Mouse (Mus musculus) embryo, embryonic 10.5 days (tissue): ENCODE data around the gene Olfr288.

Source experiments
- DNase-seq: peaks from one replicate; pipeline ENCODE4 v3.0.0-alpha.2; 2015; ENCODE audit warnings: low spot score

Gene Olfr288

DNA sequence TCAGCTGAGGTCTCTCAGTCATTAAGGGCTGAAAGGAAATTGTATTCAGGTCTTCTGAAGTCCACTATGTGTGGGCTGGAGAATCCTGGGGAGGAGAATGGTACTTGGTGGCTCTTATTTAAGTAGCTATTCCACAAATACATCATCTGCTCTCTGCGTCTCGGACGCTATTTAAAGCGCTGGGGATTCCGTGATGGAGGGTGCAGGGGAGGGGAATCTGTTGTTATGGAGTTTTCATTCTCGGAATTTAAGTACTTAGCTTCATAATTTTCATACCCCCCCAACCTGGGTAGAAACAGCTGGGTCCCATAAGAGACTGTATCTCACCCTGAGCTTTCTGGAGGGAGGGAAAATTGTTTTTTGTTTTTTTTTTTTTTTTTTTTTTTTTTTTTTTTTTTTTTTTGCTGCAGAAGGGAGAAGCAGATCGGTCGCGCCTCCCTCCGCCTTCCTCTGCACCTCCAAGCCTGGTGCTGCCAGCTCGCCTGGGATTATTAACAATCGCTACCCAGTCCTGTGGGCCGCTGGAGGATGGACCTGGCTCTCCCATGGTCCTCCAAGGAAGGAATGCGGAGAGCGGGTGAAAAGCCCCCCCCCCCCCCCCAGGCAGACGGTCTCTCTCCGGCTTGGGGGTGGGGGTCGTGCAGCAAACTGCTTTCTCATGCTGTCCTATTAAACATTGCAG, 28.2 kb downstream of the Olfr288 start, which contains the start of gene Ccdc184:
Gene Ccdc184 (plus strand): TSS at position 196 of the 682 bp plus-strand sequence.
- peak; percentile 26 for DNase-seq

DNA sequence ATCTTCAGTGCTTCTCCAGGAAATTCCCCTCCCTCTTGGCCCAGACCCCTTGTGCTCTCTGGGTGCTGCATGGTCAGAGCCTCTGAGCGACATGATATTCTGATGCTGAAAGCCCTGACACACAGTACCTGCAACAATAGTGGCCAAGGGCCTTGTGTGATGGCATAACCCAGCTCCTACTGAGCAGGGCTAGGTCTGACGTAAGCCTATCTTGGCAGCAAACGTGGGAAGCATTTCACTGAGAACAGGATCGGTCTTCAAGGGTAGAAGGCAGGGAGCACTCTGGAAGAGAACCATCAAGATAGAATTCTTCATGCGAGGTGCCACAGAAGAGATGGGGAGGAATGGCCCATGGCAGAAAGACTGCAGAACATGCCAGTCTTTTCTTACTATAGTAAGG, 29.8 kb downstream of the Olfr288 start, which contains the start of gene Asb8:
Gene Asb8 (minus strand): TSS at position 101 of the 400 bp plus-strand sequence.
- DNase-seq: no peak

DNA sequence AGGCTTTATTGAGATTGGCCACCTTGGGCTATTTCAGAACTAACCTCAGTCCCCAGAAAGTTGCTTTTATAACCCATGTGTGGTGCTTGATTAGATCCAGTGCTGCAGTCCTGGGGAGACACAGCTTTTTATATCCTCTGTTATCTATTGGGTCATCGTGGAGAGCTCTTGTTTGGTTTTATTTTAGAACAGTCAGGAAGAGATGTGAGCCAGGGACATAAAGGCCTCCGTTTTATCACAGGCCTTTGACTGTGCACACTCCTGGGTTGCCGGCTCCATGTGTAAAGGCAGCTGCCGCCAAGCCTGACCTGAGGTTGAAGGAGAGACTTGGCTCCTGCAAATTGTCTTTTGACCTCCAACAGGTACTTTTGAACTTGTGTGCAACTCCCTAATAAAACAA, 32.8 kb downstream of the Olfr288 start:
- no peak for DNase-seq

DNA sequence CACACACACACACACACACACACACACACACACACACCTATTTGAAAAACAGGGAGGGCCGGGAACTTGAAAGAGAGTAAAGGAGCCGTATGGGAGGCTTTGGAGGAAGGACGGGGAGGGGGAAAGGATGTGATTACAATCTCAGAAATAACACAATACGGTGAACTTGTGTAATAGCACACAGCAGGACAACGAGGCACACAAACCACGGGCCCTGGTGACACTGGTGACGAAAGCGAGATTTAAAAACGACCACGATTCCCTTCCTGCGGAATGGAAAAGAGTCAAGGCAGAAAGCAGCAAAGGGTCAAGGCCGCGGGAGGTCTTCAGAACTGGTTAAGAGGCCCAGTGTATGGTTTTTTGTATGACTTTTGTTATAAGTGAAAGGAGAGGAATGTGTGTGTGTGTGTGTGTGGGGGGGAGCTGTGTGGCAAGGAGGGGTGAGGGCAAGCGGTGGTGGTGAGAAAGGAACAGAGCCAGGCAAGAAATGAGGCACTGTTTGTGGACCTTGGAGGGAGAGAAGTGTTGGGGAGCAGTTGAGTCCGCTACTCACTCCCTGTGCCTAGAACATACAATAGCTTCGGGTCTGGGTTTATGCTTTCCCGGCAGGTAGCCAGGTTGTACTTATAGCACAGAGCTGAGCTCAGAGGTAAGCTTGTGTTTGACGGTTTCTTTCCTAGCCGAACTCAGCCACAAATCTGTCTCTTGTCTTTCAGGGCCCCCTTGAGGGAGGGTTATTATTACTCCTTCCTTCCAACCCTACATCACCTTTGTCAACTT, 34.1 kb downstream of the Olfr288 start:
- DNase-seq: no peak

DNA sequence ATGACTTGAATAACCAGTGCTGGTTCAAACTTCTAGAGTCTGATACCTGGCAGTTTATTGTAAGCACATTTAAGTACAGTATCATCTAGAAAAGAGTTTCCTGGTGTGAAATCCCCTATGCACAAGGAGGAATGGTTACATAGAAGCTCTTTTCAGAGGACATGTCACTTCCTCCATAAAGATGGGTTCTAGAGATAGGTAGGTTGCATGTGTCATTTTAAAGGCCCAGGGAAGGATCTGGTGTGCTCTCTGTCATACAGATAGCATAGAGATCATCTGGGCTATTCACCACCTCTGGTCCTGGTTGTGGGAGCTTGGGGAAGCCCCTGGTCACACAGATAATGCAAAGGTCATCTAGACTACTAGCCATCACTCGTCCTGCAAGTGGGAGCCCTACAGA, 38.1 kb downstream of the Olfr288 start:
- DNase-seq: no peak

DNA sequence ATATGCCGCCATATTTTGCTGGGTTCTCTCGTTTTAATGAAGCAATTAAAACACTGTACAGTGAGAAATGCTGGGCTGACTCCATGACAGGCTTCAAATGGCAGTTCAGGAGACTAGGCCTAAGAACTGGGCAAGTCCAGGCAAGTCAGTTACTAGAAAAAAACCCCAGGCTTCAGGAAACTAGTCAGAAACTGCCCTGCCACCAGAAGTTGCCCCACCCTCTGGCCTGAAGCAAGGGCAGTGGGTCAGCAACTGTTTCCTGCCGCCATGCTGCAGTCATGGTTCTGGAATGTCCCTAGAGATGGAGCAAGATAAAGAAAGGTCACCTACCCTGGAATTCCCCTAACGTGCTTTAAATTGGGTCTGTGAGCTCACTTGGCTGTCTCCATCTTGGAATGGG, 39.4 kb downstream of the Olfr288 start:
- no peak for DNase-seq

DNA sequence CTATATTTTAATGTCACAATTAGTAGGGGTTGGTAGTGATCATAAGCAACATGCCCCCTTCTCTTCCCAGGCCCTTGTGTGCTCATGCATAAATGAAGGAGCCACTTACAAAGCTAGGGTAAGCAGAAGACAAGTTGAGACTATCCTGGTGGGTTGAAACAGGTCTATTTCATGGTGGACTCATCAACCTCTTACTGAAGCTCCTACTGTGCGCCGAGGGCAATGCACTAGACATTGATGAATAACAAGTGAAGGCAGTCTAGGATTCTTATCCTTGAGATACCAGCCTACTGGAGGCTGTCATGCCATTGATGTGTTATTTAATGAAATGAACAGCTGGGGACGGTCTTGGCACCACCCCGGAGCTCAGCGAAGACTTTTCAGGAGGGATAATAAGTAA, 40.1 kb downstream of the Olfr288 start:
- DNase-seq: no peak

DNA sequence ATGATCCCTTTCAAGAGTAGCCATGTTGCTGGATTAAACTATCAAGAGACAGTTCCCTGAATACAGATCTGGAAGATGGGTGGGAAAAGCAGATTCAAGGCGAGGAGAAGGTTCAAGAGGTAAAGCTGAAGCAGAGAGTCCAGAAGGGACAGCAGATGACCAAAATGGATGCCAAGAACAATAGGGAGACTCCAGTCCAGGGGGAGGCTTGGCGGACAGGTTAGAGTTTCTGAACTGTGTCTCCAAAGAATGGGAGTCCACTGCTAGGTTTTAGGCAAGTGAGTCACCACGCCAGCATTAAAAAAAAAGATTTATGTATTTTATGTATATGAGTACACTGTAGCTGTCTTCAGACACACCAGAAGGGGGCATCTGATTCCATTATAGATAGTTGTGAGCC, 40.7 kb downstream of the Olfr288 start:
- DNase-seq: no peak

DNA sequence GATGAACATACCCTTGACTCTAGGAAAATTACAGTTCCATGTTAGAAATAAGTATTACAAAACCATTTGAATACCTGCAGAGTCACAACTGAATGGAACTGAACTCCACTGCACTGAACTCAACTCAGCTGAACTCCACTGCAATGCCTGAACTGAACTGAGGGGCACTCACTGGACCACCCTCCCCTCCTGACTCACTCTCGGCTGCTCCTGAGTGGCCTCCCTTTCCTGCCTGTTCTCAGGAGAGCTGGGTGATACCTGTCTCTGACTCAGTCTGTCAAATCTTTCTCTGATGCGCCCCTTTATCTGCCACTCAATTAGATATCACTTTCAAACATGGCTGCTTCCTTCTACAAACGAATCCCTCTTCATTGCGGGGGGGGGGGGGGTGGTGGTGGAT, 41.2 kb downstream of the Olfr288 start:
- no peak for DNase-seq

DNA sequence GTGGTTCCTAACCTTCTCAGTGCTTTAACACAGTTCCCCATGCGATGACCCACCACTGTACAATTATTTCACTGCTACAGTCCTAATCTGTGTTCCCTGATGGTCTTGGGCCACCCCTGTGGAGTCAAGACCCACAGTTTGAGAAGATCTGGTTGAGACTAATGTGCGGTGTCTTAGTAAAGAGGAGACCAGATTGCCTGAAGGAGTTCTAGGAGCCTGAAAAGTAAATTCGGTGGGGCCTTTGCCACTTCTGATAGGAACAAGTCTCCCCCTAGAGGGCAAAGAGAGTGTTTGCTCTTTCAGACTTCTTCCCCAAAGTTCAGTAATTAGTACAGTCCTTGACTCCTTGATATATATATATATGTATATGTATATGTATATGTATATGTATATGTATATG, 41.7 kb downstream of the Olfr288 start:
- DNase-seq: peak; percentile 88

DNA sequence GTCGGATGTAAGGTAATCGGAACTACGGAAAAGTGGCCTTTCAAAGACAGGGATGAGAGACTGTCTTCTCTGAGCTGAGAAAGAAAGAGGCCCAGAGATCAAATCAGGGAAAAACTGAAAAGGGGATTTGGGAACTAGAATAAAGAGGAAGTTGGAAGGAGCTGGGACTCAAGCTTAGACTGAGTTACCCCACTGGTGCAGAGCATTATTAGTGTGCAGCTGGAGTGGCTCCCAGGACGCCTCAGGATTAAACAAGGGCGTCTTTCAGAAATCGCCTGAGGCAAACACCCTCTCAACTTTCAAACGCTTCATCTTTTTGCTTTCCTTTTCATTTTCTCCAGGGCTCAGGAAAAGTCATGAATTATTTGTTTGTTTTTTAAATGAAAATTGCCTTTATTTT, 42.4 kb downstream of the Olfr288 start:
- DNase-seq: no peak

DNA sequence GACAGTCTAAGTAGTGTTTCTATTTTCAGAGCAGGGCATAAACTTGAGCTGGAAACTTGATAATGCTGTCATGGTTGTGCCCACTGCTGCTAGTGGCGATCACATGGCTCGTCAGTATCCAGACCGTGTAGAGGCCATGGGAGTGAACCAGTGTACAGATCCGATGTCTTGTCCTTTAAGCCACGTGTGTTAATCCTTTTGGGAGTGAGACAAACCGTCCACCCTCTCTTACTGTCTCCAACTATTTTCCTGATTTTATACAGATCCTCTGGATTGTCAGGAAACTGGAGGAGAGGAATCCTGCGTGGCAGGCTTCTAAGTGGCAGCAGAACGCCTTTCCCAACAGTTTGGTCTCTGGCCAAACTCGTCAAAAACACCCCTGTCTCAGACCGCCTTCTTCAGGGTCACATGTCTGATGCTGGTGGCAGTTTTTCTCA, 46.2 kb downstream of the Olfr288 start:
- no peak for DNase-seq

DNA sequence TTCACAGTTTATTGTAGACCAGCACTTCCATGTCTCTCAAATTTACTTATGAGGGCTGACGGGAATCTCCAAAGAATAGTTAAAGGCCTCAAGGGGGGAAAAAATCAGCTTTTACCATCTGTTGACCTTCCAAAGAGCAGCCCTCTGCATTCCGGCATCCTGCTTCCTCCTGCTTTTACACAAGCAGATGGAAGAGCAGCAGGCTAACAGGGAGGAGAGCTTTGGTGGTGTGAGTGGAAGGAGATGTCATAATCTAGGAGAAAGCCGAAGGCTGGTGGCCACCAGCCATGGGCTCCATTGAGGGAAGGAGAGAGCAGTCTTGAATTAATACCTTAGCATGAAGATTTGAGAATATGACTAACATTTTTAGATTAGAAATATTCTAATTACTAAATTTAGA, 47.0 kb downstream of the Olfr288 start:
- DNase-seq: no peak

DNA sequence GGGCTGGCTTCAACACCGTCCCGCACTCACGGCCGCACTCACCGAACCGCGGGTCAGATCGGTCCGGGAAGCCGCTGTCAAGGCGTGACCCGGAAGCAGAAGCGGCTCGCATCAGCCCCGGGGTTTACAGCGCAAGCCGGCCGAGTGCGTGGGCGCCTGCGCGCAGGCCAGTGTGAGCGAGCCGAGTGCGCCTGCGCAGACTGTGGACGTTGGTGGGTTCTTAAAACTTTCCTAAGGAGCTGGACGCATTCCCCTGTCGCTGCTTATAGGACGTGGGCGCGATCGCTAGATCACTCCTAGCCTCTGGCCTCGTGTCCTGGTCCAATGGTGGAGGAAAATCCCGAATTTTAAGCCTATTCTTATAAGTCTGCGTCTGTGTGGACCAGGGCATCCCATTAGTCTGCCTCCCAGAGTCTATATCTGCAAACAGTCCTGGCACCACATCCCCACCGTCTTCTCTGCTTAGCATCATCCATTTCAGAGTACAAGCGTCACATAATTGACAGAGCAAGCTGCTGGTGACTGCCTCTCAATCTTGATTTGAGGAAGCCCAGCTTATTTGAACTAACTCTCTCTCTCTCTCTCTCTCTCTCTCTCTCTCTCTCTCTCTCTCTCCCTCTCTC, 49.7 kb downstream of the Olfr288 start:
- peak; percentile 95 for DNase-seq

DNA sequence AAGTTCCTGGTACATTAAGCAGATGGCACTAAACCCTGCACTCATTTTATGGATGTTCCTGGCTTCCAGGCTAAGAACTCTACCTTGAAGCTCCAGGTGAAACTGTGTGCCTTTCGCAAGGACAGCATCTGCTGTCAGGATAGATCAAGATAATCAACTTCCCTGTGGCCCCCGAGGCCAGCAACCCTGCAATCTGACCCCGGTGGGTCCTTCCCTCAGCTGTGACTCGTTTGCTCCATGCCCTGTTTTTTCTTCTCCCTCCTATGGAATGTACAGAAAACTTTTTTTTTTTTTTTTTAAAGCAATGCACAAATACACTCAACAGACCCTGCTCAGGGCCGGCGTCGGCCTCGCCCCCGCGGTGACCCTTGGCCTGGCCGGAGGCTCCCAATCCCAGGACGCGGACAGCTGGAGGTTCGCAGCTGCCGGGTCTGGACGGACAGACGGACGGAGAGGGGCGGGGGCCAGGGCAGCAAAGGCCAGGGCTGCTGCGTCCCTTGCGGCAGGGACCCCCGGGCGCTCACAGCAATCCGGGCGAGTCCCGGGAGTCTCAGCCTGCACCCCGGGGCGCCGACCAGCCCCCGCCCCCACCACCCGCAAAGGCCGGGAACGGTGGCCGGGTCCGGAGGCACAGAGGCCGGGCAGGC, 50.4 kb downstream of the Olfr288 start:
- DNase-seq: peak; percentile 48

DNA sequence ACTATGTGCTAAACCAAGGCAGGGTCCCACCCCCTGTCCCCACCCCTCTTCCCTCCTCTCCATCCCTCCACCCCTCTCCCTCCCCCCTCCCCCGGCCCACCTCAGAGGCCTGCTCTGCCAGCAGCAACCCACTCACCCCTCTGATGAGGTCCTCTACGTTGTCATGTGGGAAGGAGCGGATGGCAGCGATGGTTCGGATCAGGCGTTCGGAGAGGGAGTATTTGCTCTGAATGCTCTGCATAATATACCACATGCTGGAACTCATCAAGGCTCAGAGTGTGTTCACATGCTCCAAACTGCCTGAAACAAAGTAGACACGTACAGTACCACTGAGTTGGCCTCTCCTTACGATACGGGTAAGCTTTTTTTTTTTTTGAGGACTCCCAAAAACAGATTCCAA, 52.8 kb downstream of the Olfr288 start:
- no peak for DNase-seq

DNA sequence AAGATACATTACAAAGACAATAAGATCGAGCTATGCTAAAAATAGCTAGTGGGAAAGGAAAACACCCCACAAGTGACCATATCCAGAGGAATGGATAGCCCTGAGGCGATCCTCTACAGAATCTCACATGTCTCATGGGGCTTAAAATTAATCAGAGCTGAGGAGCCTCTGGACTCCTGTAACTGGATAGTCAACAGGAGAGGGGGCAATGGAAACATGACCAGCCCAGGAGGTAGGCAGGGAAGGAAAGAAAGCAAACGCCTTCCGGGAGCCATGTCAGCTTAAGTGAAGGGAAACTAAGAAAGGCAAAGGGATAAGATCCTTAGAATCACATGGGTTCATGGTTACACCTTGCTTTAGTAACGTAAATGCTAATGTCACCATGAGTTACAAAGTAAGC, 54.5 kb downstream of the Olfr288 start:
- DNase-seq: no peak

DNA sequence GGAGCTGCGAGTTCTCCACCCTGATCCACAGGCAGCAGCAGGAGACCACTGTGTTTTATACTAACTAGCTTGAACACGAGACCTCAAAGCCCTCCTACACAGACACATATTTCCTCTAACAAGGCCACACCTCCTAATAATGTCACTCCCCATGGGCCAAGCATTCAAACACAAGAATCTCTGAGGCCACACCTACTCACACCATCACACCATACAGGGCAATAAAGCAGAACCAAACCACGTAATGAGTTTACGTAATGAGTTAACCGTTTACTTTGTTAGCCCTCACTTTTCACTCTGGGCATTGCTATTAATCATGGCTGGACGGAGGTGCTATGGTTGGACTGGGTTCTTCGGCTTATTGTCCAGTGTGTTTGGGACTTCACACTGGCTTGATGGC, 55.6 kb downstream of the Olfr288 start:
- DNase-seq: no peak

DNA sequence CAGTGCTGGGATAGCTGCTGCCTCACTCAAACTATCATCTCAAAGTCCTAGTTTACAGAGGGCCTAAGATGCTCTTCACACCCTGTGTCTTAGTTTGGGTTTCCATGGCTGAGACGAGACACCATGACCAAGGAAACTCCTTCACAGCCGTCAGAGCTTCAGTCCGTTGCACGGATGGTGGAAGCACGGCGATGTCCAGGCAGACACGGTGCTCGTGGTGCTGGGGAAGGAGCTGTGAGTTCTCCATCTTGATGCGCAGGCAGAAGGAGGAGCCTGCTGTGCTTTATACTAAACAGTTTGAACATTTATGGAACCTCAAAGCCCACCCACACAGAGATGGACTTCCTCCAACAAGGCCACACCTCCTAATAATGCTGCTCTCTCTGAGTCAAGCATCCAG, 58.5 kb downstream of the Olfr288 start:
- no peak for DNase-seq
